Mouse (Mus musculus): ENCODE data around the gene Gm5741. TPM values are rescaled to one million over a fixed set of nuclear protein-coding genes. Genes with fewer than 3 reads are reported as not detected.

The Gm5741 gene
- polyA plus RNA-seq, 2 experiments: 0.74 to 0.99 TPM

DNA sequence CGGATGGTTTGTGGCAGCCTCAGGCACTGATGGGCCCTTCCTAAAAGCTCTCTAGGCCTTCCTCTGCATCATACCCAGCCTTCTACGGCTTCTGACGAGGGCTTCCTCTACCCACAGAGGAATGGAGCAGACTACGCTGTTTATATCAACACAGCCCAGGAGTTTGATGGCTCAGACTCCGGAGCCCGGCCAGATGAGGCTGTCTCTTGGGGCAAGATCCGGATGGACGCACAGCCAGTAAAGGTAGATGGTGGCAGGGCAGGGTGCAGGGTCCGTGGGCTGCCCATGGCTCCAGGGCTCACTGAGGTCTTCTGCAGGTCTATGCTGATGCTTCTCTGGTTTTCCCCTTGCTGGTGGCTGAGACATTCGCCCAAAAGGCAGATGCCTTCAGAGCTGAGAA lies 6.8 kb upstream of the Gm5741 start:
- peaks cover 11% of the 10 kb centered on the region for H3K4me1 ChIP-seq (ENCODE audit: control insufficient read depth, insufficient read depth, low read length)
- ATAC-seq (ENCODE audit: low FRiP score, low read depth) (no peak), DNase-seq (ENCODE audit: low spot score) (no peak)
- H3K9ac ChIP-seq (ENCODE audit: low read depth, low read length, severe bottlenecking): no peak overlapping the region
- no peak overlapping the region for H3K27ac ChIP-seq (replicated peaks; ENCODE audit: low read depth, low read length)
- H3K4me3 ChIP-seq (replicated peaks; ENCODE audit: low read length): no peak overlapping the region
- no peak for TF ChIP-seq POLR2A (IDR thresholded peaks at IDR 0.05; ENCODE audit: borderline replicate concordance, extremely low read depth, insufficient read depth, insufficient read length)
- 90% methylated on average over 10 of the region's 10 CpGs for WGBS
- peaks cover 48% of the 10 kb centered on the region for H3K36me3 ChIP-seq (ENCODE audit: control insufficient read depth, insufficient read depth, low read length)
- no peaks in the 10 kb centered on the region for H3K9me3 ChIP-seq (ENCODE audit: control insufficient read depth, low read length)
- no peak overlapping the region for H3K4me2 ChIP-seq (replicated peaks; ENCODE audit: low read depth, low read length, severe bottlenecking)
- H3K27me3 ChIP-seq (ENCODE audit: control insufficient read depth, insufficient read depth, low read length): no peaks in the 10 kb centered on the region

DNA sequence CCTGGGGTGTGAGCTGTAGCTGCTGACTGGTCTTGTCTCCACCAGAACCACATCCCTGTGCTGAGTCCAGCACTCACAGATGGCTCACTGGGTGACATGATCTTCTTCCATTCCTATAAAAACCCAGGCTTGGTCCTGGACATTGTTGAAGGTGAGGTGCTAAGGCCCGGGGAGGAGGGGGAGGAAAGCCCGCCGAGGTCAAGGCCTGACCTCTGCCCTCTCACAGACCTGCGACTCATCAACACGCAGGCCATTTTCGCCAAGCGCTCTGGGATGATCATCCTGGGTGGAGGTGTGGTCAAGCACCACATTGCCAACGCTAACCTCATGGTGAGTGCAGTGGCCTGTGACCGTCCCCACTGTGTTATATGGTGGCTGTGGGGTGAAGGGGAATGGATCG lies 6.4 kb upstream of the Gm5741 start:
- Histone ChIP-seq H3K9ac (ENCODE audit: low read depth, low read length, severe bottlenecking) (no peak overlapping the region), H3K4me1 (ENCODE audit: control insufficient read depth, insufficient read depth, low read length) (peaks cover 10% of the 10 kb centered on the region), H3K4me2 (replicated peaks; ENCODE audit: low read depth, low read length, severe bottlenecking) (no peak overlapping the region), H3K9me3 (ENCODE audit: control insufficient read depth, low read length) (no peaks in the 10 kb centered on the region), H3K4me3 (replicated peaks; ENCODE audit: low read length) (no peak overlapping the region), H3K27ac (replicated peaks; ENCODE audit: low read depth, low read length) (no peak overlapping the region), H3K36me3 (ENCODE audit: control insufficient read depth, insufficient read depth, low read length) (peaks cover 48% of the 10 kb centered on the region), H3K27me3 (ENCODE audit: control insufficient read depth, insufficient read depth, low read length) (no peaks in the 10 kb centered on the region)
- WGBS: 84% methylated on average over 10 of the region's 10 CpGs
- TF ChIP-seq POLR2A (IDR thresholded peaks at IDR 0.05; ENCODE audit: borderline replicate concordance, extremely low read depth, insufficient read depth, insufficient read length): no peak
- ATAC-seq (ENCODE audit: low FRiP score, low read depth): no peak
- DNase-seq (ENCODE audit: low spot score): no peak

DNA sequence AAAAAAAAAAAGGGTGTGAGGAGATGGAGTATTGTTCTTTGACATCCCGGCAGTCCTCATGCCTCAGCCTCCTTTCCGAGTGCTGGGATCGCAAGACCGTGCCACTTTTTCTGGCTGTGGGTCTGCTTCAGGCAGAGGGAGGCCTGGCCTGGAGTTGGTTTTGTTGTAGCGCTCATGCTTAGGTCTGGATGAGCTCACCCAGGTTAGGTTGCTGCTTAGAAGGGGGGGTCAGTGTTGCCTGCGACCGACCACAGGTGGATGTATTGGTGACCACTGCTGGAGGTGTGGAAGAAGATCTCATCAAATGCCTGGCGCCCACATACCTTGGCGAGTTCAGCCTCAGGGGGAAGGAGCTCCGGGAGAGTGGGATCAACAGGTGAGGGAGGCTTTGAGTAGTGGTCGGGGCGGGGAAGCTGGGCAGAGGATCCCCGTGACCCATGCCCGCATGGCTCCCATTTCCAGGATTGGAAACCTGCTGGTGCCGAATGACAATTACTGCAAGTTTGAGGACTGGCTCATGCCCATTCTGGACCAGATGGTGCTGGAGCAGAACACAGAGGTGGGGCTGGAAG lies 5.3 kb upstream of the Gm5741 start:
- no peak for ATAC-seq (ENCODE audit: low FRiP score, low read depth)
- Histone ChIP-seq H3K9me3 (ENCODE audit: control insufficient read depth, low read length) (no peaks in the 10 kb centered on the region), H3K27me3 (ENCODE audit: control insufficient read depth, insufficient read depth, low read length) (no peaks in the 10 kb centered on the region), H3K4me3 (replicated peaks; ENCODE audit: low read length) (no peak overlapping the region), H3K27ac (replicated peaks; ENCODE audit: low read depth, low read length) (no peak overlapping the region), H3K36me3 (ENCODE audit: control insufficient read depth, insufficient read depth, low read length) (peaks cover 47% of the 10 kb centered on the region), H3K4me2 (replicated peaks; ENCODE audit: low read depth, low read length, severe bottlenecking) (no peak overlapping the region), H3K4me1 (ENCODE audit: control insufficient read depth, insufficient read depth, low read length) (peaks cover 10% of the 10 kb centered on the region), H3K9ac (ENCODE audit: low read depth, low read length, severe bottlenecking) (no peak overlapping the region)
- TF ChIP-seq POLR2A (IDR thresholded peaks at IDR 0.05; ENCODE audit: borderline replicate concordance, extremely low read depth, insufficient read depth, insufficient read length): no peak
- no peak for DNase-seq (ENCODE audit: low spot score)
- 92% methylated on average over 15 of the region's 15 CpGs for WGBS

DNA sequence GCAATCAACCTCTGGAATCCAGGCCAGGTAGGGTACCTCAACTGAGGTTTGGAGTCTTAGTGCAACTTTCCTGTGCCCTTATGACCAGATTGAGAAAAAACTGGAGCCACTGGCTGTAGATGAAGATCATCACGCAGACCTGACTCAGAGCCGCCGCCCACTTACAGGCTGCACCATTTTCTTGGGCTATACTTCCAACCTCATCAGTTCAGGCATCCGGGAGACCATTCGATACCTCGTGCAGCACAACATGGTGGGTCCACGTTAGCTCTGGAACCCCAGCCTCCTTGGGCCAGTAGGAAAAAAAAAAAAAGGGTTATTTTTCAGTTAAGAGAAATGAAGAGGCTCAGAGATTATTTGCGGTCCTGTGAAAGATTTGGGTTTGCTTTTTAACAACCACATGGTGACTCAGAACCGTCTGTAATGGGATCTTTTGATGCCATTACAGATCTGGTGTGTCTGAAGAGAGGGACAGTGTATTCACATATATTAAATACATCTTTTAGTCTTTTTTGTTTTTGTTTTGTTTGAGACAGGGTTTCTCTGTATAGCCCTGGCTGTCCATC lies 4.7 kb upstream of the Gm5741 start:
- peaks cover 47% of the 10 kb centered on the region for H3K36me3 ChIP-seq (ENCODE audit: control insufficient read depth, insufficient read depth, low read length)
- no peaks in the 10 kb centered on the region for H3K9me3 ChIP-seq (ENCODE audit: control insufficient read depth, low read length)
- H3K9ac ChIP-seq (ENCODE audit: low read depth, low read length, severe bottlenecking): peak overlapping the region; percentile 80
- TF ChIP-seq POLR2A (IDR thresholded peaks at IDR 0.05; ENCODE audit: borderline replicate concordance, extremely low read depth, insufficient read depth, insufficient read length): no peak
- H3K27ac ChIP-seq (replicated peaks; ENCODE audit: low read depth, low read length): peak overlapping the region; percentile 89
- peak overlapping the region; percentile 72 for H3K4me2 ChIP-seq (replicated peaks; ENCODE audit: low read depth, low read length, severe bottlenecking)
- H3K4me3 ChIP-seq (replicated peaks; ENCODE audit: low read length): peak overlapping the region; percentile 82
- no peak for DNase-seq (ENCODE audit: low spot score)
- no peaks in the 10 kb centered on the region for H3K27me3 ChIP-seq (ENCODE audit: control insufficient read depth, insufficient read depth, low read length)
- WGBS: 32% methylated on average over 9 of the region's 9 CpGs
- ATAC-seq (ENCODE audit: low FRiP score, low read depth): no peak
- H3K4me1 ChIP-seq (ENCODE audit: control insufficient read depth, insufficient read depth, low read length): peaks cover 10% of the 10 kb centered on the region

DNA sequence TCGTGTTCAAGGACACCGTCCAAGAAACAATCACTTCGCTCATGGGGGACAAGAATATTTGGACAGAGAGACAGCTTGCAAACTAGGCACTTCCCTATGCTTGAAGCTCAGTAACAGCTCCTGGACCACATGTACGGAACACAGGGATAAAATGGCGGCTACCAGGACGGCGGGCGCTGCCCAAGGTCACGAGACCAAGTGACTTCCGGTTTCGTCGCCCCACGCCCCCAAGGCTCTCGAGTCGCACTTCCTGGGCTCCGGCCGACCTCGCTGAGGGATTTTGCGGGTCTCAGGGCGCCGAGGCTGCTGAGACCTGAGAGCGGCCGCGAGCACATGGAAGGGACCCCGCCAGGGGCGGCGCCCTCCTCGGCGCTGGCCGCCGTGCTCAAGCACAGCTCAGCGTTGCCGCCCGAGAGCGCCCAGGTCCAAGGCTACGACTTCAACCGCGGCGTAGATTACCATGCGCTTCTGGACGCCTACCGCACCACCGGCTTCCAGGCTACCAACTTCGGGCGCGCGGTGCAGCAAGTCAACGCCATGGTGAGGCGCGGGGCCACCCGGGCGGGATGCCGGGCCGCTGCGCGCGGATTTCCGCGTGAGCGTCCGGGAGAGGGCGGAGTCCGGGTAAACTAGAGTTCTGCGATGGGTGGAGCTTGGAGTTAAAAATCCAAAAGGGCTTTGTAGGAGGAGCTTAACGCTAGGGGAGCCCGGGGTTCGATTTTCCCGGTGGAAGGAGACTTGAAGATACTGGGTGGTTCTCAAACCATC lies 3.9 kb upstream of the Gm5741 start, which contains the start of gene Dhps:
TSS of gene Dhps (plus strand) at position 244 of the 768 bp plus-strand sequence.
- peak; percentile 94 for DNase-seq (ENCODE audit: low spot score)
- 0 out of 2 replicates have a peak, but pooled peaks have one; percentile 55 for TF ChIP-seq POLR2A (IDR thresholded peaks at IDR 0.05; ENCODE audit: borderline replicate concordance, extremely low read depth, insufficient read depth, insufficient read length)
- H3K4me3 ChIP-seq (replicated peaks; ENCODE audit: low read length): peak within 1 kb of the TSS; percentile 82
- H3K27me3 ChIP-seq (ENCODE audit: control insufficient read depth, insufficient read depth, low read length): no peaks in the 10 kb centered on the region
- WGBS: under 1% methylated on average over 61 of the region's 68 CpGs
- peak within 1 kb of the TSS; percentile 80 for H3K9ac ChIP-seq (ENCODE audit: low read depth, low read length, severe bottlenecking)
- peaks cover 47% of the 10 kb centered on the region for H3K36me3 ChIP-seq (ENCODE audit: control insufficient read depth, insufficient read depth, low read length)
- H3K9me3 ChIP-seq (ENCODE audit: control insufficient read depth, low read length): no peaks in the 10 kb centered on the region
- peaks cover 10% of the 10 kb centered on the region for H3K4me1 ChIP-seq (ENCODE audit: control insufficient read depth, insufficient read depth, low read length)
- peak within 1 kb of the TSS; percentile 72 for H3K4me2 ChIP-seq (replicated peaks; ENCODE audit: low read depth, low read length, severe bottlenecking)
- peak; percentile 89 for ATAC-seq (ENCODE audit: low FRiP score, low read depth)
- H3K27ac ChIP-seq (replicated peaks; ENCODE audit: low read depth, low read length): peak within 1 kb of the TSS; percentile 89

All from limb, embryonic 14.5 days (tissue).